Mouse (Mus musculus): ENCODE data around the gene Sorcs2. TPM values are rescaled to one million over a fixed set of nuclear protein-coding genes. Genes with fewer than 3 reads are reported as not detected.

Gene Sorcs2
- polyA plus RNA-seq, 1 experiment from 2014 or later: 3.5 TPM

DNA sequence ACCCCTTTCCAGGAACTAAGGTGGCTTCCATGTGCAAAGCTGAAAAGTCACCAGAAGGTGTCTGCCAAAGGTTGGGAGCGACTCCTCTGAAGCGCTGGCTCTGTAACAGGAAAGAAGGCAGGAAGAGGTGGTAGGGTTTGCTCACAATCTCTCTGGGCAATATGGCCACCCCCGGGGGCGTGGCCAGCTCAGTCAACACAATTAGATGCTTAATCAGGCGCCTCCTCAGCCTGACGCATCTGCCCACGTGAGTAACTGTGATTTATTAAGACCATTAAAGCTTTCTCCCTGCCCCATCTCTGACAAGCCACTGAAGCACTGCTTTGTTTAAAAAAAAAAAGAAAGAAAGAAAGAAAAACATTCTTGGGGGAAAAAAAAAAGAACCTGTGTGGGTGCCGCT is 22.1 kb downstream of the Sorcs2 start:
- no peak overlapping the region for H3K9ac ChIP-seq (ENCODE audit: low read depth, low read length)
- peaks cover 11% of the 10 kb centered on the region; the same call in 1 of the 2 replicates for H3K4me1 ChIP-seq (replicated peaks; ENCODE audit: control insufficient read depth, insufficient read depth, low read length)
- no peak overlapping the region for H3K4me2 ChIP-seq (replicated peaks; ENCODE audit: low read depth)
- ATAC-seq: no peak
- H3K4me3 ChIP-seq (ENCODE audit: low read depth, low read length): no peak overlapping the region
- H3K27ac ChIP-seq (ENCODE audit: low read depth, low read length): peak overlapping the region; percentile 46
- no peaks in the 10 kb centered on the region for H3K9me3 ChIP-seq (ENCODE audit: control insufficient read depth)
- no peaks in the 10 kb centered on the region for H3K27me3 ChIP-seq (replicated peaks; ENCODE audit: control insufficient read depth, insufficient read depth, low read length)
- WGBS: 31% methylated on average over 8 of the region's 8 CpGs
- no peak for TF ChIP-seq CTCF (IDR thresholded peaks at IDR 0.05; ENCODE audit: low read depth)
- no peaks in the 10 kb centered on the region for H3K36me3 ChIP-seq (ENCODE audit: control insufficient read depth, insufficient read depth)

DNA sequence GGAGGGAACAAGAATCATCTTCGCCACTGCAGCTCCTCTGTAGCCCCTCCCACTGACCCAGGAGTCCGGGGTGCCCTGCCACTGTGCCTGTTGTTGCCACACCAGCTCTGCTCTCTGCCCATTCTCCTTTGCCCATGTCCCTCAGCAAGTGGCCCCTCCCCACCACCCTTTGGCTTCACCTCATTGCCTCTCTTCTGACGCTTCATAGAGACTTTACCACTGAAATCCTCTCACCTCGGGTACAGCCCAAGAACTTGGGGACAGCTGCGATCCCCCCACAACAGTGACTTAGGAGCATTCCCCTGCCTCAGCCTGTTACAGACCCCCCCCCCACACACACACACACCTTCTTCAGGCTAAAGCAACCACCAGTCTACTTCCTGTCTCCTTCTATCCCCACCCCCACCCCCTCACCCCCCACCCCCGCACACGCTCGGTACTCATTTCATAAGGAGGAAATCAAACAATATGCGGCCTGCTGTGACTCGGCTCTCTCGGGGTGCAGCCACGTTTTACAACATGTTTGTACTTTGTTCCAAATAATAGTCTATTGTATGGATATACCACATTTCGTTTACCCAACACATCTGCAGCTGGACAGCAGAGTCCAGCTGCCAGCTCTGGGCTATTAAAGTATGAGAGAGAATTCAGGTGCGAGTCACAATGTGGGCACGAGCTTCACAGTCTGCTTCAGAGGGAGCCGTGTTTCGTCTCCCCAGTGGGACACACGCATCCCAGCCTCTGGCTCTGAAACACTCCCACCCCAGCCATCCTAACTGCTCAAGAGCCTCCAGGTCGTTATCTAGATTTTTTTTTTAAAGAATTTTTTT is 23.5 kb downstream of the Sorcs2 start:
- H3K36me3 ChIP-seq (ENCODE audit: control insufficient read depth, insufficient read depth): no peaks in the 10 kb centered on the region
- no peaks in the 10 kb centered on the region for H3K9me3 ChIP-seq (ENCODE audit: control insufficient read depth)
- WGBS: 19% methylated on average over 19 of the region's 19 CpGs
- no peak overlapping the region for H3K4me3 ChIP-seq (ENCODE audit: low read depth, low read length)
- TF ChIP-seq CTCF (IDR thresholded peaks at IDR 0.05; ENCODE audit: low read depth): no peak
- H3K4me2 ChIP-seq (replicated peaks; ENCODE audit: low read depth): no peak overlapping the region
- no peaks in the 10 kb centered on the region for H3K27me3 ChIP-seq (replicated peaks; ENCODE audit: control insufficient read depth, insufficient read depth, low read length)
- peaks cover 8% of the 10 kb centered on the region; the same call in 1 of the 2 replicates for H3K4me1 ChIP-seq (replicated peaks; ENCODE audit: control insufficient read depth, insufficient read depth, low read length)
- H3K27ac ChIP-seq (ENCODE audit: low read depth, low read length): peak overlapping the region; percentile 77
- ATAC-seq: peak; percentile 46
- H3K9ac ChIP-seq (ENCODE audit: low read depth, low read length): no peak overlapping the region

DNA sequence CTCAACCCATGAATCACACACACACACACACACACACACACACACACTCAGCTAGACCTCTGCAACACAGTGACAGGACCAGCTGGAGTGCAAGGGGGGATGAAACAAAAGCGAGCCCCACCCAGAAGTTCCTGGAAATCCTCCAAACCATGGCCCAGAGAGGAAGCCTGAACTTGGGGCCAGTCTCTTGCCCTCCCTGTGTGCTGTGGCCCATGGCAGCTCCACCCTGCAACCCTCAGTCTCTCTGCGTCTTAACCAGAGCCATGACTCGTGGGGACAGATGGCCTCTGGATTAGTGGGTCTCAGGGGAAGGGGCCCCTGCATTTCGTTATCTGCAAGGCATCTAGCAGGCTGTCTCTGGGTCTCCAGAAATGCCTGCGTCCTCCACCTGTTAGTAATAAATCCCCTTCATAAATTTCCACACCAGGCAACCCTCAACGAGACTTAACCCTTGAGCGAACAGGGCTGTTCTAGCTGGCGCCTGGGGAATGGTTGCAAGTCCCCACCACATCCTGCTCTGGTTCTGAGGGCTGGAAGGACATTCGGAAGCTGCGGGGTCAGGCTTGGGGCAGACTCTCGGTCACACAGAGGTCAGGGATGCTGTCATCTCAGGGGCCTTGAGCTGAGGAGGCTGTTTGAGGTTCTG is 24.6 kb downstream of the Sorcs2 start:
- ATAC-seq: no peak
- H3K9ac ChIP-seq (ENCODE audit: low read depth, low read length): no peak overlapping the region
- 15% methylated on average over 11 of the region's 11 CpGs for WGBS
- H3K36me3 ChIP-seq (ENCODE audit: control insufficient read depth, insufficient read depth): no peaks in the 10 kb centered on the region
- peak overlapping the region; percentile 77; the same call in 1 of the 2 replicates for H3K27ac ChIP-seq (ENCODE audit: low read depth, low read length)
- no peaks in the 10 kb centered on the region for H3K9me3 ChIP-seq (ENCODE audit: control insufficient read depth)
- H3K4me3 ChIP-seq (ENCODE audit: low read depth, low read length): no peak overlapping the region
- no peaks in the 10 kb centered on the region for H3K27me3 ChIP-seq (replicated peaks; ENCODE audit: control insufficient read depth, insufficient read depth, low read length)
- H3K4me1 ChIP-seq (replicated peaks; ENCODE audit: control insufficient read depth, insufficient read depth, low read length): peaks cover 15% of the 10 kb centered on the region; the same call in 1 of the 2 replicates
- TF ChIP-seq CTCF (IDR thresholded peaks at IDR 0.05; ENCODE audit: low read depth): no peak
- no peak overlapping the region for H3K4me2 ChIP-seq (replicated peaks; ENCODE audit: low read depth)

DNA sequence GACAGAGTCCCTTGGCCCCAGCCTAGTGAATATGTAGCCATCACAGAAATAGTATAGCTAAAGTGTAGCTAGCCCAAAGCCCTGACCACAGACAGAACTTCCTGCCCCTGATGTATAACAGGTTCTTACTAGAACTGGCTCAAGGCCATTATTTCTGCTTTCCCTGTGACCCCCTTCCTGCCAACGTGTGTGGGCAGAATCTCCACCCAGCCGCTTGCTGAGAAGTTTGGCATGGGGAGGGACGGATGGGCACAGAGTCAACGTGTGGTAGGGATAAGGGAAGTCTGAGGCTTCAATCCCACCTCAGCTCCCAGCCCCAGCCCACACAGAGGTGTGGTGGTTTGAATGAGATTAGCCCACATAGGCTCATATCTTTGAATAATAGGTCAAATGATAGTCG is 26.2 kb downstream of the Sorcs2 start:
- 58% methylated on average over 5 of the region's 5 CpGs for WGBS

DNA sequence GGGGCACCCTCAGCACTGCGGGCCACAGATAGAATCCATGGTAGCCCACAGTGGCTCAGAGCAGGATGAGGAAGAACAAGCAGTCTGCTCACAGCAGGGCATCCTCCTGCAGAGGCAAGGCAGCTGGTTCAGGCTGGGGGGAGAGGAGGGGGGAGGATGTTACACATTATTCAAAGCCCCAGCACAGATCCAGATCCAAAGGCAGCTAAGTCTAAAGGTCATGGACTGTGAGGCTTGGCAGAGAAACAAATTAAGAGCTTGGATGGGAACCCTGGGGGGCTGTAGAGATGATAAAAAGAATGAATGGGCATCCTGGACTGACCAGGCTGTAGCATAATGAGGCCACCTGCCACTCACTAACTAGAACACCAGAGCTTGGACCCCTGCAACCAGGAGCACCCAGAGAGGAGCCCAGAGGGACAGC is 28.7 kb downstream of the Sorcs2 start:
- no peaks in the 10 kb centered on the region for H3K9me3 ChIP-seq (ENCODE audit: control insufficient read depth)
- H3K36me3 ChIP-seq (ENCODE audit: control insufficient read depth, insufficient read depth): no peaks in the 10 kb centered on the region
- H3K4me2 ChIP-seq (replicated peaks; ENCODE audit: low read depth): no peak overlapping the region
- TF ChIP-seq CTCF (IDR thresholded peaks at IDR 0.05; ENCODE audit: low read depth): no peak
- peak; percentile 33; the same call in 1 of the 2 replicates for ATAC-seq
- no peaks in the 10 kb centered on the region for H3K27me3 ChIP-seq (replicated peaks; ENCODE audit: control insufficient read depth, insufficient read depth, low read length)
- WGBS: 59% methylated on average over 1 of the region's 1 CpGs
- 0 out of 2 replicates have a peak overlapping the region, but pooled peaks have one; percentile 21 for H3K27ac ChIP-seq (ENCODE audit: low read depth, low read length)
- H3K9ac ChIP-seq (ENCODE audit: low read depth, low read length): no peak overlapping the region
- H3K4me3 ChIP-seq (ENCODE audit: low read depth, low read length): no peak overlapping the region
- 0 out of 2 replicates have a peak, but pooled peaks cover 9% of the 10 kb centered on the region for H3K4me1 ChIP-seq (replicated peaks; ENCODE audit: control insufficient read depth, insufficient read depth, low read length)

More for the DNA sequence above, 26.2 kb downstream of the Sorcs2 start:
- Histone ChIP-seq H3K4me2 (replicated peaks; ENCODE audit: low read depth) (no peak overlapping the region), H3K4me1 (replicated peaks; ENCODE audit: control insufficient read depth, insufficient read depth, low read length) (0 out of 2 replicates have a peak, but pooled peaks cover 9% of the 10 kb centered on the region), H3K27ac (ENCODE audit: low read depth, low read length) (no peak overlapping the region), H3K27me3 (replicated peaks; ENCODE audit: control insufficient read depth, insufficient read depth, low read length) (no peaks in the 10 kb centered on the region), H3K9me3 (ENCODE audit: control insufficient read depth) (no peaks in the 10 kb centered on the region), H3K9ac (ENCODE audit: low read depth, low read length) (no peak overlapping the region), H3K36me3 (ENCODE audit: control insufficient read depth, insufficient read depth) (no peaks in the 10 kb centered on the region), H3K4me3 (ENCODE audit: low read depth, low read length) (no peak overlapping the region)
- no peak for ATAC-seq
- no peak for TF ChIP-seq CTCF (IDR thresholded peaks at IDR 0.05; ENCODE audit: low read depth)

DNA sequence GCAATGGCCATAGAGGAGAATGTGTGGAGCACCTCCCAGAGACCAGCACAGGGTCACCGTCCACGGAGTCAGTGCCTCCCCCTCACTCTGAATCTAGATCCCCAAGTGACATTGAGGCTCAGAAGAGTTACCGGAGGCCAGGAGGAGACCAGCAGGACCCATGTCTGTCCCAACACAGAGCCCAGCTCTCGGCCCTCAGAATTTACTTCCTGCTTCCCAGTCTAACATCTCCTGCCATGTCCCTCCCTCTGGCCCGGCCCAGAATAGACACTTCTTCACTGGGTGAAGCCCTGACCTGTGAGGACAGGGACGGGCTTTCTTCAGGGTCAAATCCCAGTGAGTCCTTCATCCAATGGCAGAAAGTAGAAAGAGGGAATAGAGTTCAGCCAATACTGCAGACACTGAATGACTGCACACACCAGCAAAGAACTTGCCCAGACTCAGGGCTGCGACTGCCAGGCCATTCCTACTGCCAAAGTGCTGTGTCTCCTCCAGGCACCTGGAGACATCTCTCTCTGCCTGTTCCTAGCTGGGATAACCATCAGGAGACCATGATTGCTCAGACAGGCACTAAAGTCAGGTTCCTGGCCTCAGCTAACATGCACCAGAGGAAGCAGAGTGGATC is 29.3 kb downstream of the Sorcs2 start:
- 68% methylated on average over 7 of the region's 7 CpGs for WGBS
- no peak for TF ChIP-seq CTCF (IDR thresholded peaks at IDR 0.05; ENCODE audit: low read depth)
- no peaks in the 10 kb centered on the region for H3K36me3 ChIP-seq (ENCODE audit: control insufficient read depth, insufficient read depth)
- H3K9ac ChIP-seq (ENCODE audit: low read depth, low read length): no peak overlapping the region
- H3K9me3 ChIP-seq (ENCODE audit: control insufficient read depth): no peaks in the 10 kb centered on the region
- no peak overlapping the region for H3K27ac ChIP-seq (ENCODE audit: low read depth, low read length)
- H3K4me1 ChIP-seq (replicated peaks; ENCODE audit: control insufficient read depth, insufficient read depth, low read length): 0 out of 2 replicates have a peak, but pooled peaks cover 9% of the 10 kb centered on the region
- ATAC-seq: no peak
- no peak overlapping the region for H3K4me2 ChIP-seq (replicated peaks; ENCODE audit: low read depth)
- no peak overlapping the region for H3K4me3 ChIP-seq (ENCODE audit: low read depth, low read length)
- no peaks in the 10 kb centered on the region for H3K27me3 ChIP-seq (replicated peaks; ENCODE audit: control insufficient read depth, insufficient read depth, low read length)

Data from intestine, postnatal 0 days (tissue).